Mouse (Mus musculus) brain, adult 2 months (tissue): ENCODE measurements around the gene Zbtb38.

Experiments used
- DNase-seq: peaks from one replicate; pipeline ENCODE4 v3.0.0; 2011; ENCODE audit warnings: low read depth, low spot score

Gene Zbtb38

GRCm38 (mm10) chr9:96758749-96759597, 6.3 kb upstream of the Zbtb38 start:
- peak; percentile 95 for DNase-seq

- no peak for DNase-seq
Observed at GRCm38 (mm10) chr9:96756638-96757435, 4.2 kb upstream of the Zbtb38 start.

GRCm38 (mm10) chr9:96755761-96756160, 3.1 kb upstream of the Zbtb38 start:
- no peak for DNase-seq

GRCm38 (mm10) chr9:96754625-96754969, 2.0 kb upstream of the Zbtb38 start:
- no peak for DNase-seq

- no peak for DNase-seq
Observed at GRCm38 (mm10) chr9:96753921-96754624, 1.4 kb upstream of the Zbtb38 start.

- DNase-seq = no peak
Observed at GRCm38 (mm10) chr9:96753392-96753791, 761 bp upstream of the Zbtb38 start.

- no peak for DNase-seq
Observed at GRCm38 (mm10) chr9:96751821-96752602, 619 bp downstream of the Zbtb38 start.

GRCm38 (mm10) chr9:96750636-96751035, 2.0 kb downstream of the Zbtb38 start:
- DNase-seq = no peak

- DNase-seq = no peak
Observed at GRCm38 (mm10) chr9:96746527-96746926, 6.1 kb downstream of the Zbtb38 start.

- no peak for DNase-seq
Observed at GRCm38 (mm10) chr9:96744909-96745308, 7.7 kb downstream of the Zbtb38 start.

- no peak for DNase-seq
Observed at GRCm38 (mm10) chr9:96741365-96742085, 11.1 kb downstream of the Zbtb38 start.

GRCm38 (mm10) chr9:96740712-96741364, 11.8 kb downstream of the Zbtb38 start:
- peak; percentile 8 for DNase-seq

GRCm38 (mm10) chr9:96739808-96740711, 12.6 kb downstream of the Zbtb38 start:
- peak; percentile 87 for DNase-seq

GRCm38 (mm10) chr9:96738563-96739355, 13.9 kb downstream of the Zbtb38 start:
- no peak for DNase-seq

GRCm38 (mm10) chr9:96735946-96736345, 16.7 kb downstream of the Zbtb38 start:
- DNase-seq = peak; percentile 14

GRCm38 (mm10) chr9:96733425-96733717, 19.3 kb downstream of the Zbtb38 start:
- DNase-seq = no peak

- peak; percentile 71 for DNase-seq
Observed at GRCm38 (mm10) chr9:96732644-96733424, 19.8 kb downstream of the Zbtb38 start.
